Mouse (Mus musculus) c-Kit-negative CD71-positive TER-119-positive erythroid progenitor cells, embryonic 14.5 days (primary cell): ENCODE data around the gene Dthd1.

Source experiments
- DNase-seq: peaks from one replicate; pipeline ENCODE4 v3.0.0-alpha.2; 2013; ENCODE audit warnings: low read depth, low spot score

Dthd1 gene

DNA sequence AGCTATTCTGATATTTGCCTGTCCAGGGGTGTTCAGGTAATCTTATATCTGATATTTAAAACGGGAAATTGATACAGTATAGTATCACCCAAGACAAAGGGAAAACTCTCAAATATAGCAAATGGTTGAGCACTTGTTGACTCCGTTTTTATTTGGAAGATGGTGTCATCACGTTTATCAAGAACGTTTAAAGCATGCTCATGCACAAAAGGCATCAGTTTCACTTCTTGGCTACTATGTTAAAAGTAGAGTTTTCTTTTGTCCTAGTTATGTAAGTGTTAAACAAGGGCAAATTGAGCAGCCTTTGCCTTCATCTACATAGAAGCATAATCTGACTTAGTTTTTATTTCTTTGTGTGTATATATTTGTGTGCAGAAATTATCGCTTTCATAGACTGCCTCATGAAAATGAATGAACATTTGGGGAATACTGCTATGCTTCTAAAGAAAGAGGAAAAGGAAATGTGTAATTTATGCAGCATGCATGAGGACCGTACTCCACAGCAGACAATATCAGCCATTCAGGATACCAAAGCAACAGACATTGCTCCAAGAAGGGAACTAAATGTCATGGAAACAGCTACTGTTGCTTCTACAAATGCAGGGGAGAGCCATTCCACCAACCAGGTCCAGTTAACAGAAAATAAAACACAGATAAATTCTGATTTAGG lies at the start of gene Dthd1:
Gene Dthd1, plus strand, starts transcription at position 422 of the 670 bp plus-strand sequence.
- no peak for DNase-seq

DNA sequence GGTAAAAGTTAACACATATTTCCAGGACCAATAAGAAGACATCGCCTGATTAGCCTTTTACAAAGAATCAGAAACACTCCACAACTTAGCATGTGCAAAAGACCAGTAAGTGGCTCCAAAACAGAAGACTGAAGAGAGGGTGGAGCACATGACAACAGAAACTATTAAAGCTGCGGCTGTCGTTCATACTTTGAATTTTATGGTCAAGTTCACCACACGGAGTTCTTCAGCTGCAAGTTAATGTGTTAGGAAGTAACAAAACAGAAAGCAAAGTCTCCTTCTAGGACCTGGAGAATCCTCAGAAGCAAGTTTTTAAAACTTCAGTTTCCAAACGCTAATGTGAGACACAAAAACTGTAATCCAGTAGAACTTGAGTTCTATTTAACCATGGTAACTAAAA lies 49.5 kb upstream of the Dthd1 start:
- no peak for DNase-seq

DNA sequence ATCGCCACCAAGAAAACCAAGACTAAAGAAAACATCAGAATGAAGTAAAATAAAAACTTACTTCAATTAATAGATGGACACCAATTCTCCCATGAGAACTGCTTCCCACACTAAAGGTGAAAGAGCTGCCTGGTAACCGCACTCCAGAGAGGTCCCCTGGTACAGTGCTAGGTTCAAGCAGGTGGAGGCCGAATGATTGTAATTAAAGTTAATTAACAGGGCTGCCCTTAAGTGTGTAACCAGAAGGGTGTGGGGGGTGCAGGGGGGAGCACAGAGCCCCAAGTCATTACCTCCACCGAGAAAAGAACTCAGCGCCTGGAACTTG lies 48.2 kb upstream of the Dthd1 start:
- DNase-seq, result no peak

DNA sequence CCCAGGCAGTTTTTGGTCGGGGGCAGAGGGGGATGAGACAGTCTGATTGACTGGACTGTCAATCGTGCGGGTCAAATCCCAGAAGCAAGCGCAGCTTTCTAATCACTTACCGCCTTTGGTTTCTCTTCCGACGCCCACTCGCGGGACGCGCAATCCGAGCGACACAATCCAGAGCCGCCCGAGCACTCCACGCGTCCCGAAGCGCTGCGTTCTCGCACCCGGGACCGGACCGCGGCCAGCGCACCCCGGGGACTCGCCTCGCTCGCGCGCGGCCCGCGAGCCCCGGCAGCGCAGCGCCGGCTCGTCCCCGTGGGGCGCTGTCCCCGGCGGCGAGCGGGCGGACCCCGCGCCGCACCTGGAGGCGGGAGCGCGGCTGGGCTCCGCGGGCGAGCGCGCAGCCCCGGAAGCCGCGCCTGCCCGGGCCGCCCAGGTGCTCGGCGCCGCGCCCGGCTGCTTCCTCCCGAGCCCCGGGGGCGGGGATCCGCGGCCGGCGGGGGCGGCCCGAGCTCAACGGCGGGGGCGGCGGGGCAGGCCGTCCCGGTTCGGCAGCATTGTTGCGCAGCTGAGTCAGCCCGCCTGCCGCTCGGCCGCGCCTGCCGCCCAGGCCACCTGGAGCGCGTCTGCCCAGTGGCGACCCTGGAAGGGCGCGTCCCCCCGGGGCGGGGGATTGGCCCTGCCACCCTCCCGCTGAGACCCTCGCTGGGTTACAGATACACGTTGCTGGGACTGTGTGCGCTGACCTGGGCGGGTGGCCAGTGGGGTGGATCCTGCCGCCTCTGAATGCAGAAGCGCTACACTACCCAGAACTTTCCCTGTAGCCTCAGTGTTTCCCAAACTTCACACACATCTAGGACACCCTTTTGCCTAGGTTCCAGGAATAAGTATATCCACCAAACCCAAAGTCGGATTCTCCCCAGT lies 47.6 kb upstream of the Dthd1 start, which contains the start of gene Arap2:
Gene Arap2, minus strand, starts transcription at position 376 of the 918 bp plus-strand sequence.
- no peak for DNase-seq

DNA sequence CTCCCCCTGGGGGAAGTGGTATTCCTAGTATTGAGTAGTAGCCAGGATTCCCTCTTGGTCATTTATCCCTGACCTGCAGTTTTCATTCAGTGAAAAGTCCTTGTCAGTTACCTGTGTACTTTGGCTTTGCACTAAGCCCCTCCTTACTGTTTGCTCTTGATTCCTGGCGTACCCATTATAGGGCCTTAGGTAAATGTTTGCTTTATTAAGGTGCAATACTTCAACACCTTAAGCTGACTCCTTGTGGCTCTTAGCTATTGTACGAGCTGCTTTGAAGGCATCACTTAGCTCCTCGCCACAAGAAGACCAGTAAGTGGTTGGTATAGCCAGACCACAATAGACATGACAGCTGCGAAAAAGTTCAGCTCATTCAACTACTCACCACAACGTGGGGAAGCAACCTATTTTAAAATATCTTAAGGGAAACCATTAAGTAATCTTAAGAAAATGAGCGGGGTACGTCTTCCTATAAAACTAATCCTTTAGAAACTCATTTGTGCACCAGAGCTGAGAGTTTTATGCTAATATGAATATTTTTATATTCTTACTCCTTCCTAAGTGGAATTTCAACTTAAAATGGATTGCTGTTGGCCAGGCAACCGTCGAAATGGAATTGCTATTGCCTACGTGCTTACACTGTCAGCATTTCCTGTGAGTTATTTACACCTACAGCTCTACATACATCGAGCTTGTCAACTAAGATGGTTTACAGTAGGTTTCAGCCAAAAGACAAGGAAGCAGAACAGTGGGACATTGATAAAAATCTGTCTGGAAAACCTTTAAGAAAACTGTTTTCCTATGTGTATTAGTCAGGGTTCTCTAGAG lies 41.6 kb upstream of the Dthd1 start:
- DNase-seq, result no peak

DNA sequence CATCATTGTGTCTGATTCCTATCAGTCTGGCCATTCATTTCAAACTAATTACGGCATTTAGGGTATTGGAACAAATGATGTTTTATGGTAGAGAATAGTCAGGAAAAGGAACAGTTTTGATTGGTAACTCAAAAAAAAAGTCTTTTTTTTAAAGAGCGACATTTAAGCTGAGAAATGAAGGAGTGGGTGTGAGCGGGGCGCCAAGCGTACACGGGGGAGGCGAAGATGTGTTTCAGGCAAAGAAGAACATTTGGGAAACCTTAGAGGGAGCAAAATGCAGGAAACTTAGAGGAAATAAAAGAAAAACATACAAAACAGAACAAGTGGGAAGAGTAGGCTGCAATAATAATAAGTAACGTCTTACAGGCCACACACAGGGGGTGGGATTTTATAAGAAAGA lies 35.8 kb upstream of the Dthd1 start:
- no peak for DNase-seq

DNA sequence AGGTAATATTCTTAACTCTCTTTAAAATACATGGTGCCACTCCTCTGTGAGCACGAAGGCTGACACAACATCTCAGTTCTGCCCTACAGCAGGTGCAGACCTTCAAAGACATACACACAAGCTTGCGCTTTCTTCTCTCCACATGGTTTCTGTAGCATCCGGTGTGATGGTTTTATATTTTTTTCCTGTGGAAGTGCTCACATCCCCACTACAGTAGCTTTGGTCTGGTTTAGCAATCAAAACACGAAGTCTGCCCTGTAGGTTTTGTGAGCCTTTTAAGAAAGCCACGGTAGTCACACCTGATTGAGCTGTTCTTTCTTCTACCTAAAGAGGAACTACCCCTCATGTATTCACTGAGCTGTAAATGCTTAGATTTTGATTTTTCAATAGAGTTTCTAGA lies 34.9 kb upstream of the Dthd1 start:
- DNase-seq, result no peak

DNA sequence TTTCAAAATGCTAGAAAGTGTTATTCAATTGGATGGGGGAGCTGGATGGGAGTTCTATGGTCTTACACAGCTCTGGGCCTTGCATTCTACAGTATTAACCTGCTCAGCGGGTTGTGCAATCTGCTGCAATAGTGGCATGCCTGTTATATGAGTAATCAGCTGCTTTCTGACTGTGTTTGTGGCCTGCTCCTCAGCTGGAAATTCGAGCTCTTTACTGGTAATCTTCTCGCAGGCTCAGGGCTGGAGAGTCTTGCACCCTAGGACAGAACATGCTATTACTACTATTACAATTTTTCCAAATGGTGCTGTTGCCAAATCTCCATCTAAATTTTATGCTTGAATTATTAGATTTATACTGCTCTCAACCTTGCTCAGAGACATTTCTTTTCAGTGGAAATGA lies 26.8 kb upstream of the Dthd1 start:
- DNase-seq, result no peak

DNA sequence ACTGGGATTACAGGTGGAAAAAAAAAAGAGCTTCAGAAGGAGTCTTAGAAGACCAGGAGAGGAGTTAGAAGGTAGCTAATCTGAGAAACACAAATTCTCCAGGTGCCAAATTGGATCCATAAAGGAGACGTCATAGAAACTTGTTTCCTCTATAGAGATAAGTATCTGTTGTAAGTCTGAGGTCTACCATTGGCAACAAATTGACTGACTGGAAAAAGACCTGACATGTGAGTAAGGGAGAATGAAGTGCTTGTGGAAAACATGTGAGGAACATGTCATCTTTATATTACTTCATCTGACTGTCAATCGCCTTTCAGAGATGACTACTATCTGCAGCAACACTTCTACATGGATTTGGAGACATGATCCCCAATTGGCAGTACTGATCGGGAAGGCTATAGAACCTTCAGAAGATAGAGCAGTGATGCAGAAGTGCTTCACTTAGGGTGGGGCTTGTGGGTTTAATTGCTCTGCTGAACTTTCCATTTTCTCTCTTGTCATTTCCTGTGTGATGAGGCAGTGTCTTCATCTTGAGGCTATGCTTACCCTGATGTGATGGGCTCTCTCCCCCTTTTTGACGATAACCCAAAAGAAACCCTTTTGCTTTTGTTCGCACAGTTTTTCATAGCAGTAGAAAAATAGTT lies 22.6 kb upstream of the Dthd1 start:
- no peak for DNase-seq

DNA sequence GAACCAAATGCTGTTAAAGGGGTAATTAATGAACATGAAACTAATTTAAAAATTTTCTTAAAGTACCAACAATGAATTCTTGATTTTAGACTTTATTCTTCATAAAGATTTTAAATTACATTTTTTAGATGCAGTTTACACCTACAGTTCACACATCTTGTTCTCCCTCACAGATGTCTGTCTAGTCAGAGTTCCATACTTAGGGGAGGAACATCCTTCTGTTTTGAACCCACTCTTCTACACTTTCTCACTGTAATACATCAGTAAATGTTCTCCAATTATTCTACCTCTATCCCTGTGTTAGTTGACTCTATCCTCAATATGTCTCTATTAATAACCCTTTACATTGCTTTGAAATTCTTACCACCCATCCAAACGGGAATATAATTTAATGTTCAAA lies 20.8 kb upstream of the Dthd1 start:
- no peak for DNase-seq

DNA sequence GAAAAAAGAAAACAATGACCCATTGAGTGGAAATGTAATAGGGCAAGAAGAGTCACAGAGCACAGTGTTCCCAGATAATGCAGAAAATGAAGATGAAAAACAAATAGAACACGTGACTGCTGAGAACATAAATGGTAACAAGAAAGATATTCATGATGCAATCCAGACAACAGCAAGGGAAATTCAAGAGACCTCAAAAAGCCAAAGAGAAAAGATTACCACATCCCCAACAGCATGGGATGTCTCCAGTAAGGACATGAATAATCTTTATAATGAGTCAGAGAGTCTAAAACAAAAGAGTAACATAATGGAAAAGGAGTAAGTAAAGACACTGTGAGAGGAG lies 420 bp downstream of the Dthd1 start:
- DNase-seq, result no peak

DNA sequence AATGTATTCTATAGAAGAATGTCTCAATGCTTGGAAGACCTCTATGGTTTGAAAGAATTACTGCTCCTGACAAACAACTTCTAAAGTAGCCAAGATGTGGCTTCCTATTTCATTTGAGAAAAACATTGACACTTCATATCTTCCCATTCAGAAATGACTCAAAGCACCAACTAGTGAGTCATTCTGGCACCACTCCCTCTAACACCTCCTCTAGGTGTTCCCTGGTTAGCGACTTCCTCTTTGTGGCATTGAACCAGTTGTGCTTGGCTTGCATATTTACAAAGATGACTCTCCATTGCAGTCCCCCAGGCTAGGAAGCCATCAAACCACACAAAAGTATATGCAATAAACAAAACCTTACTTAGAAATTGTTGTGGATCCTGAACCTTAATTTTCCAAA lies 2.1 kb downstream of the Dthd1 start:
- DNase-seq, result no peak

DNA sequence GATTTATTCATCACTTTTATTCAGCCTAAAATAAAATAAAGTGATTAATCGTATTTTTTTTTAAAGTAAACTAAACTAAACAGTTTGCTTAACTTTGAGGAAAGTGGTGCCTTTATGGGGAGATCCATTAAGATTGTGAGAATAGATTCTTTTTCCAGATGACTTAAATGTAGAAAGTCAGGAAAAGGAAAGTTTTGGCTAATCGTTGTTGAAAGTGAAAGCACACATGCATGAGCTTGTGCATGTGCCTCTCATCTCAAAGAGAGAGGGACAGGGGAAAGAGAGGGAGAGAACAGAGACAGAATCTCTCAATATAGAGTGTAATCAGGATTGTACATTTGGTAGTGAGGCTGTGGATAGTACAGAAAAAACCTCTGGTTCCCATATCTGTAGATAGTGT lies 5.9 kb downstream of the Dthd1 start:
- no peak for DNase-seq

DNA sequence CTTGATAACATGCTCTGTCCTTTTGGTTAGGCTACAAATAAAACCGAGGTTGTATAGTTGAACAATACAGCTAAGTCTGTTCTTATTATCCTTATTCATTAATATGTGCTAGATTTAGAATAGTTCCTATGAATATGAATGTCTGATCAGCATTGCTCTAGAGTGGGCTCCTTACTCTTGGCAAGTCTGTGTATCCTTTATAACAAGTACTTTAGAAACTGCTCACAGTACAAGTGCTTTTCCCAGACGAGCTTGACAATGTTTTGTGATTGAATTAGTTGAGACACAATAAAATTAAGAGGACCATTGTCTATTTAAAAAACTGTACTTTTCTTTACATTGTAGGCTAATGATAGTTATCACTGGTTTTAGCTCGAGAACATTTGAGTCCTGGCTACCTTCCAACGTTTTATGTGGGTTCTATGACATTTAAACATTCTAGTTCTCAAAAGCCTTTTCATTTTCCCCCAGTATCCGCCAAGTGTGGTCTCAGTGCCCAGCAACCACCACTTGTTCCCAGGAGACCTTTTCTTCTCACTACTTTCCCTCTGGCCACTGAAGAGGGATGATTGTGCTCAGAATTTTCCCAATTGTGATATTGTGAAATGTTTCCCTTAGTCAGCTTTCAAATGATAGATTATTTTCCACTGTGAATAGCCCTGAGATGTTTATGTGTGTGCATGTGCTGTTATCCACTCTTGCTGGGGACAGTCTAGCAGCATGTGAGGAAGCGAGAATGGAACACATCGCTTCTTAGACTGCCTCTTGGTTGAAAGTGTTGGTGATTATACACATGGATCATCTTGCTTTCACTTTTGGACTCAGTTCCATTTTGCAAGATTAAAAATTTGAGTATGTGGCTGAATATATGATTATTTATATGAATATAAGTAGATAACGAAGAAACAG lies 7.0 kb downstream of the Dthd1 start:
- no peak for DNase-seq

DNA sequence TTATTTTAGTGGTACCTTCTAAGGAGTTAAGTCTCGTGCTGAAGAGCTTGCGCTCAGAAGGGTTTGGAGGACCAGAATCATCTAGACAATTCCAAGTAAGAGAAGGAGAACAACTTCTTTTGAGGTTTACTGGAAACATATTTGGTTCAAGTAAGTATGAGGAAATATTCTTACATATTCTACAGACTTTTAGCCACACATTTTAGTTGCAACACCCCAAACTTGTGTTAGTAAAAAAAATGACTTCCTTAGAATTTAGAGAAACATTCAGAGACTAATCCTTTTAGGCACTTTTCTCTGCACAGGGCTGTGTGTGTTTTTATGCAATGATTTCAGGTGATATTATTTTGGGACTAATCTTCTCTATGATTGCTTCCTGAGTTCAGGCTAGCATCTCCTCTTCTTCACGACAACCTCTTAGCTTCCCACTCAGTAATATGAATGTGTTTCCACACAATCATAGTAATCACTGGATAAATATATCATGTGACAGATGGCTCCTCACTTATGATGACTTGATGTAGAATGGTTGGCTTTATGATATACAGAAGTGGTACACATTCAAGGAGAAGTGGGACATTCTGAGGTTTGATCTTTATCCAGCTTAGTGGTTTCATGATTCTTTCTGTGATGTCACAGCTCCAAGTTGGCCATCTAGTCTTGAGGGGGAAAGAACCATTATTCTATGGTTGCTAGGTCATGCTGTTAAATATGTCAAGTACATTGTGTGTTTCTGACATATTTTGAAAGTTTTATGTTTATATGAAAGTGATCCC lies 29.5 kb downstream of the Dthd1 start:
- no peak for DNase-seq

DNA sequence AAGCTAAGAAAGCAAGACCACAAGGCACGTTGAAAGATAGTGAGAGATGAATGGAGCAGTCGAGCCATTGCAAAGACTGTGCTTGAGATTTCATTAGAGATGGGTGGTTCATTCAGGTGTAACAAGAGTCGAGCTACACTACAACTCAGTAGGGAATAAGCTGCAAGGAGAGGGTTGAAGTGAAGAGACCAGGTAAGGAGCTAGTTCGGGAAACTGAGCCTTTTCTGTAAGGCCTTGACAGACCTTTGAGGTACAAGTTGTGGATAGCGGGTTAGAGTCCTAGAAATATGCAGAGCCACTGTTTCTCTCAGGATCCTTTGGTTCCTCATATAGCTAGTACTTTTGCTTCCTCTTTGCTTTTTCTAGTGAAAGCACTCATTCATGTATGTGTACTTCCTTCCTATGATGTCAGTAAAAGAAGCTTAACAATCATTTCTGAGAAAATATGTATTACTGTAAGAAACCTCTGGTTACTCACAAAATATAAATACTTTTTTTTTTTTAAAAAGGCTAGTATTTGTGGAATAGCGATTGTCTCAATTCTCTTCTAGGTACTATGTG lies 33.0 kb downstream of the Dthd1 start:
- no peak for DNase-seq

DNA sequence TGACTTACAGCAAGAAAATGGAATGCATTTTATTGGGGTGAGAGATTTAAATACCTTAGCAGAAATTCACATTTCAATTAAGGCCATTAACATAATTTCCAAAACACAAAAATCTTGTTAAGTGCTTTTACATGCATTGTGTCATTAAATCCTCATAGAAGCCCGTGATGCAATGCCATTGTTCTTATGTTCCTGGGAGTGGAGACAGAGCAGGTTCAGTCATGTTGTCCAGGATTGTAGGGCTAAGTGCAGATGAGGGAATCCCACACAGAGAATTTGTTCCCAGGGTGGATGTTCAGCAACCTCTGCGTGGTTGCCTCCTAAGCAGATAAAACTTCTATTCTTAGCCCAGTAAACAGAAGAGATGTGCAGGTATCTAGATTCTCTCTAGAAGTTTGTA lies 37.7 kb downstream of the Dthd1 start:
- DNase-seq, result no peak

DNA sequence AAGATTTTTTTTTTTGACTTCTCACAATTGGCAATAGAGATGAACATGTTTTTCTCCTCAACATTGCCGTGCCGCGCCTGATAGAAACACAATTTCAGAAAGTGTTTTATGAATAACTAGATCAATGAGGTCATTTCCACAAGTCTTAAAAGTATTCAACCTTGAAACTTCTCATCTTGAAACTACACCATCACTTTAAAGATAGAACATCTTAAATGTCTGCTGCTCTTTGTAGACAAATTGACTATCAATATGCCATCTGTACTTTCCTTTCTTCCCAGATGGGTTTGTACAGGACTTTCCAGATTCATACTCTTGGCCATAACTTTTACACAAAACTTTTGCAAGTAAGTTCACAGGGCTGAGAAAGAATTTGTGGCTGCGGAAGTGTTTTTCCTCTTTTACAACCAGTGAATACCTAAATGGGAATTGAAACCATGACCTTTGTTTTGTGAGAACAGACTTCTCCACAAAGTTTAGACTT lies 40.8 kb downstream of the Dthd1 start:
- no peak for DNase-seq

DNA sequence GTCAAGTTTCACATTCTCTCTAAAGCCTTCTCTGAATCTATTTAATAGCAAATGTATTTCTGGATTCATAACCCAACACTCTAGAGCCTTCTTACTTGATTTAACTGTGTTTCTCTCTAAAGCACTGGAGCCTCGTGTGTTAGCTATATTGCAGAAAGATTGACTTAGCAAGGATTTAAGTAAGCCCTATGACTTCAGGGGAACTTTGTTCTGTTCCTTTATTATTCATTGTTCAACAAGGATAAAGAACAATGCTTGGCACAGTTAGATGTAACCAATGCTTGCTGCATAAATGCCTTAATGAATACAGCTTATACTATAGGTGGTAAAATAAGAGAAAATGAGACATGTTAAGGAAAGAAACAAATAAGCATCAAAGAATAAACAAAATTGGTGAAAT lies 43.9 kb downstream of the Dthd1 start:
- no peak for DNase-seq

DNA sequence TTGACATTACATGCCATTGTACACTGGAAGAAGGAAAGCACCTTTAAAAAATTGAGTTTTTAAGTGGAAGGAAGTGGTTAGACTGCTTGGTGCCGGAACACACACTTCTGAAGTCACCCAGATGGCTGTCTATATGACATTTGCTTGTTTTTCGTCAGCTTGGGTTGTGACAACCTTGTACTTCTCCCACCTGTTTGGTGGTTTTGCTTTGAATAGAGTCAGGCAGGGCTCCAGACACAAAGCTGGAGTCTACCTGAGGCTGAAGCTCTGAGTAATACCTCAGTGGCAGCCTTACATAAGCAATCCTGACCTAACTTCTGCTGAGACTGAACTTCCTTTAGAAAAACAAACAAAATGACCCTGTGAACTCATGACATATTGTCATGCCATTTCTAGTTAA lies 44.7 kb downstream of the Dthd1 start:
- DNase-seq, result no peak
